Mouse (Mus musculus): ENCODE results near the gene Pcsk6. TPM values are rescaled to one million over a fixed set of nuclear protein-coding genes. Genes with fewer than 3 reads are reported as not detected.
A peak's percentile ranks its signal among the peaks of the same experiment; 100 is the strongest.
"Not testable (repeated sequence)": the region's sequence is repeated elsewhere in the genome, so short reads cannot be mapped to it uniquely, and the experiment has no call there.

Gene Pcsk6
- total RNA-seq, 4 experiments from 2014 or later: 10.7 to 18.4 (median 14.7) TPM

DNA sequence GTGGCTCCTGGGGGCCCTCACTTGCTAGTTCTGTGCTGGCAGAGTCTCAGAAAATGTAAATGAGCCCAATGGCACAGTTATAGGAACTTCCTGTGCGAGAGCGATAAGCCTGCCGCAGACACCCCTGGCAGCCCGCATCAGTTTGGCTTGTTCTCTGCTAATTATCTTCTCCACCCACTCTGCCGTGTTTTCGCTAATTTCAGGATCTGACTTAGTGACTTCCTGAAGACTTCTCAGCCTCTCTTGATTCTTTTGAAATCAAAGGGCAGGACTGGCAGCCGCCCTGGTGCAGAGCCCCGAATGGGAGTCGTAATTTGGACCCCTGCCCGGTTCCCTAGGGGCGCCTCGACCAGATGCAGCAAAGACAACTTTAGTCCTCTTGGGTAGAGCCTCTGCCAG is 19.8 kb downstream of the Pcsk6 start:
- no peak for DNase-seq

DNA sequence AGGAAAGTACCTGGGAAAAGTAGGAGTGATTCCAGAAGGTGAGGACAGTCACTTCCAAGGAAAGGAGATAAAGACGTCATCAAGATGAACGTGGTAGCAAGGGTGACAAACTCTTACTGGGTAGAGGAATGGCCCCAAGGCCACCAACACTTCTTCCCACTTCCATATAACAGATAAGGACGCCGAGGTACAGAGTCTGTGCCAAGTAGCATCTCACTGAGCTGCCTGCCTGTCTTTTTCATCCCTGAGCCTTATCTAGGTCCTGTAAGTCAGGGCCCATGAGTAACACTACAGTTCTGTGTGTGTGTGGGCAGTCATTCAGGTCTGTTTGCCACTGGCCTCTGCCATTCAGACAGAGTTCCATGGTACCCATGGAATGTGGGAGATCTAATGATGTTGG is 23.4 kb downstream of the Pcsk6 start:
- DNase-seq: no peak

DNA sequence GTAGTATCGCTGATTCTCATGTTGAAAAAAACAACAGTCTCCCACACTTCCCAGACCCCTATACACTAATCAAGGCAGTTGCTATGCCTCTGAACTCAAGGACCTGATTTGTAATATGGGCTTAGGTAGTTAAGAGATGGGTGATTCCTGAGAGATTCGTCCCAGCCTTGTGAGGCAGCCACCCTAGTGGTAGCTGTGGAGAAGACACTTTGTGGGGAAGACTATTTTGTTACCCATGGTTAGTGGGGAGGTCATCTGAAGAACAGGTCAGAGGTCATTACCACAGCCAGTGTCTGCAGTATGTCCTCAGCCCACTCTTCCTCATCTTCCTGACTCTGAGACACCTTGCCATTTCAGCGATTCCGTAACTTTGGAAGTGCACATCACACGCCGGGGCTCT is 24.3 kb downstream of the Pcsk6 start:
- DNase-seq: no peak

DNA sequence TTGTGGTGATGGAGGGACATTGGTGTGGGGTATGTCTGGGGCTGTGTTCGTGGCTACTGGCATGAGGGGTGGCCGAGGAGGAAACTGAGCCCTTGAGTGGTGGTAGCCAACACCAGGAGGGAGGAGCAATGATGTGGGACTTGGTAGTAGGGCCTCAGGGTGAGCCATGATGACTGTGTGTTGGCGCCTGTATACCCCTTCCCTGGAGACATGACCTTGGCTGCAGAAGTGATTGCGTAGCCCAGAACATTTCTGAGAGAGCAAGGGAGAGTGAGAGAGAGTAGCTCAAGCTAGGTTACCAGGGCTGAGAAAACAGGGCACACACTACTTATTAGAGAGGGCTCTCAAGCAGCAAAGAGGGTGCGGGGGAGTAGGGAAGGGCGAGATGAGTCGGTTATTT is 30.3 kb downstream of the Pcsk6 start:
- no peak for DNase-seq

DNA sequence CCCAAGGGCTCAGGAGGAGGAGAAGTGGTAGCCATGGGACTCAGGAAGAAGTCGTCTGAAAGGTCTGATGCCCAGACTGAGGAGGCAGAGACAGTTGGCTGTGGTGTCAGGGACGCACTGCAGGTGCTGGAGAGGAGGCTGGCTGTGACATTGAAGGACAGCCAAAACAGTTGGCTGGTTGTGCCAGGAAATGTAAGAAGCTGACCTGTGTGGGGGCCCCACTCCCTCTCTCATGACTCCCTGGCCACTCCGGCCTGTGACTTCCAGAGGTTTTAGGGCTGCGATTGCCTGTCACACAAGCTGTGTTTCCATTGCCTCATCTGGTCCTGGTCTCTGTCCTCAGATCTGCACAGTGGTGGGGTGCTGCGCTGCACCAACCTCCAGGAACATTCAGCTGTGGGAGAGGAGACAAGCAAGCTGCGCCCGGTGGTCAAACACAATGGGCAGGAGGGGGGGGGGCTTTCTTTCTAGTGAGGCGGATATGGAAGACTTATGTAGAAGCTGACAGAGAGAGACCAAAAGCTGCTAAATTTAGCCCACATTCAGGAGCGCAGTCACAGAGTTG is 30.8 kb downstream of the Pcsk6 start:
- no peak for DNase-seq

DNA sequence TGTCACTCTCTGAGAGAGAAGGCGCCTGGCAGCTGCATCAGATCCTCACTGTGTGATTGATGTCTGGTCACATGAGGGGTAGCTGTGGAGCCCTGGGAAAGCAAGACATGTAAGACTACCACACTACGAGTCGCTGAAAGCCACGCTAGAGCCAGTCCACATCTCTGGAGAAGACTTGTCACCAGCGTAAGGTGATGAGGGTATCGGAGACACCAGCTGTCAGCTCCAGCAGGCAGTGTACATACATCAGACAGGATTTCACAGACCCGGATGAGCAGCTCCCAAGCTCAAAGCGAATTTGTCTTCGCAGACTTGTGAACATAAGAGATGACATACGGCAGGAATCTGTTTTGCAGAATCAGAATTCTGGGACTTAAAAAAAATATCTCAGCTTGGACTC is 32.0 kb downstream of the Pcsk6 start:
- no peak for DNase-seq

DNA sequence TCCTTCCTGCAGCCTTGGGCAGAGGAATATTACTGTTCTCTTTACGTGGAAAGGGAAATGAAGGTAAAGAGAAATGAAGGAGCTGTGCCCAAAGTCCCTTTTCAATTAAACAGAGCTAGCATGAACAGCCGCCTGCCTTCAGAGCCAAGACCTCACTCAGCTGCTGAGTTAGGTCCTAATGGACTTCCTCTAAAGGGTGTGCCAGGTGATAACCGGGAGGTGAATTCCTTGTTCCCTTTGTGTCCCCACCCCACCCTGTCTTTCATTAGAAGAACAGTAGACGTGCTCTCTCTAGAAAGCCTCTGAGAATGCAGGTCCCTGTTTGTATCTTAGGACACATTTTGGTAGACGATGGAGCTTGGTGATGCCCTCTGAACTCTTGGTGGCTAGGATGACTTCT is 33.7 kb downstream of the Pcsk6 start:
- no peak for DNase-seq

DNA sequence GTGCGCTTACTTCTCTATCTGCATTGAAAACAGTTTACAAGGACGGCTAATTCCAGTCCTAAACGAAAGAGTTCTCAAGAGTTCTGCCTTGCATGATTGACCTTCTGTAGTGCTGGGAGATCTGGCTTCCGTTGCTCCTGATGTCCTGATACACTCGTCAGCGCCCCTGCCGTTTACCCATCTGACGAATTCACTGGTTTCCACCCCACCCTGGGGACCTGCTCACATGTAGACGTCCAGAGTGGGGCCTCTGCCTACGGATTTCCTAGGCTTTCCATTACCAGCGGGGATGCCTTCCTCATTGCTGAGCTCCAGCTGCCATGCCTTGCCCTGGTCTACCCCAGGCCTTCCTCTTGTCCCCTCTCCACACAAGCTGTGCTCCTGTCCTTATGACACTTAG is 39.7 kb downstream of the Pcsk6 start:
- no peak for DNase-seq

DNA sequence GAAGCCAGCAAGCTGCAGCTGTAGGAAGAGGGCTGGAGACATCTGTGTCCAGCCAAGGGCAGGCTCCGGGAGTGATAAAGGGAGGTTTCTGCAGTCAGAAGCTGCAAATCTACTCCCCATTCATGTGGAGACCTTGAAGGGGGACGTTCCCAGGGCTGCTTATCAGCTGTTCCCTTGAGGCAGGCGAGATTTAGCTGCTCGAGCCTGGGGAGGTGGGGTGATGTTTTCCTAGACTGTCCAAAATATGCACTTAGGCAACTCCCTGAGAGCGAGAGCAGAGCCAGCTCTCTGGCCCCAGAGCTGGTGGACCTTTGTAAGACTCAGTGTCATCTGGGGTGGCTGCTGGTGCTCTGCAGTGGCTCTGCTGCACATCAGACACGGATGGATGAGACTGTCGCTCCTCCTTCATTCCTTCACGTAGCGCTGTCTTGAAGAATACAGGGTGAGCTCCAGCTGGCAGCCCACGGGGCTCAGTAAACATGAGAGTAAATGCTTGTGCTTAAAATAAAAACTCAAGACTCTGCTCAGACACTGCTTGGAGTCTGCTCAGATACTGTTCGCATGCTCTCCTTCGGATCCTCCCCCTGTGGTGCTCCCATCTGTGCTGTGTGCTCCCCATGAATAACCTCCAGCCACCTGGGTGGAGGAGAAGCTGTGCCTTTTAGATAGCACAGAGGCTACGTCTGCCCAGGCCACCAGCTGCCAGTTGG is 41.1 kb downstream of the Pcsk6 start:
- DNase-seq: peak; percentile 80

DNA sequence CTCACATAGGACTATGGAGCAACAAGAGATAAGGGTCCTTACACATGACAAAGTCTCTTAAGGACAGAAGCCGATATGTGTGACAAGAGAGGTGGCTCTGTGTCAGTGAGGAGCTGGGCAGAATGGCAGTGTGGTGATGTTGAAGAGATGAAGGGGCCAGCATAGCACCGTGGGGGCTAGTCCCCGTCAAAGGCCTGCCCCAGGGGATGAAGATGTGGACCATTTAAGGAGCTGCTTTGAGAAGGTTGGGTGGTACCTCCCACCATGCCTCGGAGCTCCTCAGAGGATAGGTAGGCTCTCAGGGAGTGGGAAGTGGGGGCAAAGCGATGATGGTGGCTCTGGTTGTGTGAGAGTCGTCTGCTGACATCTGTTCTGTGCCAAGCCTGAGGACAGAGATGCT is 41.9 kb downstream of the Pcsk6 start:
- DNase-seq: no peak

DNA sequence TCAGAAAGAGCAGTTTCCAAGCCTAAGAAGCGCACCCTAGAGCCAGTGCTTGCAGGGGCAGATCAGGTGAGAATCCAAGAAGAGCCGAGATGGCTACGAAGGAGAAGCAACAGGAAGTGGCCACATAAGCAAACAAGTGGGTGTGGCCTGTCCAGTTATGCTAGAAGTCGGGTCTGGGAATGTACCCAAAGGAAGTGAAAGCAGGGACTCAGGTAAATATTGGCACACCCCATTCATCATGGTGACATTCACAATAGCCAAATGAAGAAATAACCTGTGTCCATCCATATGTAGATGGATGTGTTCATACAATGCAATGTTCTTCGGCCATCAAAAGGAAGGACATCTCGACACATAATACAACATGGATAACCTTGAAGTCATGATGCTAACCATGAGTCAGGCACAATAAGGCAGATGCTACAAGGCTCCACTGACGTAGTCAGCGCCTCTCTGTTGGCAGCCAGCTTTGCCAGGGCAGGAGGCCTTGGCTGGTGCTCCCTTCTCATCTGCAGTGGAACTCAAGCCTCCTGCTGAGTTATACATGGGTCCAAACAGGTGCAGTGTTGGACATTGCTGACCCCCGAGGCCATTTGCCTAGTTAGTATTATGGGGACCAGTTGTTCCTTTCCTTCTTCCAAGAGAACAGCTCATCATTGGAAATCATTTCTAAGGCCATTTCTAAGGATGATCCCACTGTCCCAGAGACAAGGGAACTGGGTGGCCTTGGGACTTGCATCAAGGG is 45.2 kb downstream of the Pcsk6 start:
- peak; percentile 39 for DNase-seq

DNA sequence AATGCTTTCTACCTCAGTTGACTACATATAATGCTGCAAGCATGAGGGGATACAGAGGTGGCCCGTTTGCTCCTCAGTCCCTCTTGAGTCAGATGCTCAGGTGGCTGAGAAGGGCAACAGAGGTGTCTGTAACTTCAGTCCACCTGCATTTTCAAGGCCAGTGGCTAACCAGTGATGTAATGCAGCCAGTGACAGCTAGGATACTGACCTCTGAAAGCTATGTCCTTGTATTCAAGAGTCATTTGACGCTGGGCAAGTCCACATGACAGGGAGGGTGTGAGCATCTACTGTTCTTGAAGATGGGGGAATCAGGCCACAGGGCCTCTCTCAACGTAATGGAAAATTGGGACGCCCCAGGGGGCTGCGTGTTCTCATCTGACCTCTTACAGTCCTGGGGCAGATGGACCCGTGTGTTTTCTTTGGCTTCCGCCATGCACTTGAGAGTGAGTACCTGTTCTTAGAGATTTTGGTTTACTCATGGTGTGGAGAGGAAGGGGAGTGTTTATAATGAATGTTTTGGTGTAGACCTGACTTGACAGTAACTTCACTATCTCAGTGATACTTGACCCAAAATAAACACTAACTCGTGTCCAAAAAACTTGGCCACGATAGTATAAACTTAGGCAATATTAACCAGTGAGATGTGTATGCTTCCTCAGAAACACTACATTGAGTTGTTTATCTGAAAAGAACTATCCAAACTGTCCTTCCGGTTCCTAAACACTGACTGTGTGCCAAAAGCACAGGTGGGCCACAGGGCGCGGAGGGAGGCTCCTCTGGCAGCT is 48.0 kb downstream of the Pcsk6 start:
- no peak for DNase-seq

DNA sequence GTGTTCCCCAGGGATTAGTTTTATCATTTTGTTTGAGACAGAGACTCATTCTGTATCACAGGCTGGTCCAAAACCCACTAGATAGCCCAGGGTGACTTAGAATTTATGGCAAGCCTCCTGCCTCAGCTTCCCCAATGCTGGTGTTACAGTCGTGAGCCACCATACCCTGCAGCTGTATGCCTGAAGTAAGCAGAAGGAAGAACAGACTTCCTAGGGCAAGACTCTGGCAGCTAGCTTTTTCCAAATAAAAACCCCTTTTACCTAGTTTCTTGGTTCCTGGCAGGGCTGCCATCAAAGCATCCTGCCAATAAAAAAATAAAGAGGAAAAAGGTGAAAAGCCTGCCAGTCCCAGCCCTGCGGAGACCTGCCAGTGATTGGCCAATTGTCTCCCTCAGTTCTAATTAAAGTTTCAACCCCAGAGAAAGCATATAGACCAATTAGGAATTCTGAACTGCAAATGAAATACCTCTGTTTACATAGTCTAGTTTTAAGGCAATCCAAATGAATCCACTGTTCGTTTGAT is 51.6 kb downstream of the Pcsk6 start:
- no peak for DNase-seq

DNA sequence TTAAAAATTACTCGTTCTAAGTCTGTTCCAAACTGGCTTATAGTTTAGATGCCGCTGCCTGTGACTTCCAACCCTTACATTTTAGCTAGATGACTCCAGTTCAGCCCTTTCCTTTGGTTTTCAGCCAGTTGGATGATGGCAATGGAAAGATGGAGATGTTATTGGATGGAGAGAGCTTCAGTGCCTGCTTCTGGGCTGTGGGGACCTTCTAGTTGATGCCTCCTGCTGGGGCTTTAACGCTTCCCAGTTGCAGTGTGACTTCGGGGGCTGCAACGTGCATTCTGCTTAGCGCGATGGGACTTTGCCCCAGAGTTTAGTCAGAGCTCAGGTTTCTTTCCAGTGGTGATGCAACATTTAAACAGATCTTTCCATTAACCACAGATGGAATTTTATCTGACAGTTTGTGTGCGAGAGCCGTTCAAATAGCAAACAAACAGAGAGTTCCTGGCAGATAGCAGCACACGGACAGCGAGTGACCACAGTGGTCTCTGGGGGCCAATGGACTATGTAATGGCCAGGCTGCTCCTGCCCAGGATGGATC is 53.3 kb downstream of the Pcsk6 start:
- DNase-seq: no peak

DNA sequence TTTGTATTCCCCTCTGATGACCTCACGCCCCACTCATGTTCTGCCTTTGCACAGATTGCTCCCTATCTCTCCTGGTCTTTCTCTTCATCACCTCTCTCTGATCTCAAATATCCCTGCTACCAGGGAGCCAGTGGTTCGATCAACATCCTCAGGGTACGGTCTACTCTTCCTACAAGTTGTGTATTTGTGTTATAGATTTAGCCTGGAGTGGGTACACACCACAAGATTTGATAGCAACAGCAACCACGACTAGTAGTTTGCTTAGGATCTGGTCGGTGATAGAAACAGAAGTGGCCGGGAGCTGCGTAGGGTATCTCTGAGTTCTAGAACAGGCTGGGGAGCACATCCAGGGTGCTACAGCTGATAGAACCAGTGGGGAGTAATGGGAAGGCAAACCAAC is 54.3 kb downstream of the Pcsk6 start:
- no peak for DNase-seq

DNA sequence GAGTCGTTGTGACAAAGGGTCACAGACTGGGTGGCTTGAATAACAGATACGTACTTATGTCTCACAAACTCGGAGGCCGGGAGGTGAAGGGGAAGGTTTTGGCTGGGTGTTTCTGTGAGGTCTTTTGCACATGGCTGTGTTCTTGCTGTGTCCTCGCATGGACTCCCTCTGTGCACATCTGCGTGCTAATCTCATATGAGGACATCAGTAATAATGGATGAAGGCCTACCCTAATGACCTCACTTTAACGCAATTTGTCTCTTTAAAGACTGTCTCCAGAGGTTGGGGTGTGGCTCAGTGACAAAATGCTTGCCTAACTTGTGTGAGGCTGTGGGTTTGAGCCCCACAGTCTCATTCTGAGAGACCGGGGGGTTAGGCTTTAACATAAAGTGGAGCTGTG is 55.0 kb downstream of the Pcsk6 start:
- no peak for DNase-seq

DNA sequence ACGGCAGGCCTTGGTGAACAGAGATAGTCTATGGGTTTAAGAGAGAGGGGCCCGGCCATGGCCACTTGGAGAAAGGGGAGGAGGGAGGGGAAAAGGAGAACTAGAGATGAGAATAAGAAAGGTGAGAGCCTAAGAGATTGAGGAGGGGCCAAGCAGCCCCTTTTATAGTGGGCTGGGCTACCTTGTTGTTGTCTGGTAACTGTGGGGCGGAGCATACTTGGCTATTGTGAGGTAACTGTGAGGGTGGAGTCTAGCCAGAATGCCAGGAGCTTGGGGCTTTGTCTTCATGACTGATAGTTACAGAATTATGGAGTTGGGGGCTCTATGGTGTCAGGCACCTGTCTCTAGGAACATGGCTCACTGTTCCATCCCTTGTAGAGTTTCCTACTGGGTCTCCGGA is 56.9 kb downstream of the Pcsk6 start:
- DNase-seq: no peak

DNA sequence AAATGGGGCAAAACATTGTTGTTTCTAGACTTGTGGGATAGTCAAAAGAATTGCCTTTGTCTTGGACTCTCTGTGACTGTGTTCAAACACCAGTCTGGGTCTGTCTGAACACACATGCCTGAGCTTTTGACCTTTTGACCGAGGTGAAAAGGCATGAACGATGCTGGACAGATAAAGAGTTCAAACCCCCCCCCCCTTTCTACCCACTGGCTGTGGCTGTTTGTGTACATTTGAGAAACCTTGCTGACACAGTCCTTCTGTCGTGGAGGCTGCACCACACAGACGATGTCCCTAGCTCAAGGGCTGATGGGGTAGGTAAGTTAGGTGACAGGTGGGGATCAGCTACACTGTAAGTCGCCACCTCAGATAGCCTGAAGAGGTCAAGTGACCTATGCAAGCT is 67.9 kb downstream of the Pcsk6 start:
- no peak for DNase-seq

DNA sequence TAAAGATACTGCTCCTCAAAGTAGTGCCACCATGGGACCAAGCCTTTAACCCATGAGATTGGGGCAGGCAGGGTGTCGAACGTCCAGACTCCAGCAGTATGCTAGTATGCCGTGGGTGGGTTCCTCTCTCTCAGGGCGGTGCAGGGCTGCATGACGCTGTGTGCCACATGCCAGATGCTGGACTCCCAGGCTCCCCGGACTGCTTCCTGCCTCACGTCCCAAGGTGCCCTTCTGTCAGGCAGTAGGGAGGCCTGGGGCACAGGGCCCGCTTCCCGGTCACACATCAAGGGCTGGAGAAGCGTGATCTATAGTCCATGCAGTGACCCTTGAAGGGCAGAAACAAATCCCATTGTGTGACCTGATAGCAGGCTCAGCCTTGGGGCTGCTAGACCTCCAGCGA is 68.9 kb downstream of the Pcsk6 start:
- no peak for DNase-seq

DNA sequence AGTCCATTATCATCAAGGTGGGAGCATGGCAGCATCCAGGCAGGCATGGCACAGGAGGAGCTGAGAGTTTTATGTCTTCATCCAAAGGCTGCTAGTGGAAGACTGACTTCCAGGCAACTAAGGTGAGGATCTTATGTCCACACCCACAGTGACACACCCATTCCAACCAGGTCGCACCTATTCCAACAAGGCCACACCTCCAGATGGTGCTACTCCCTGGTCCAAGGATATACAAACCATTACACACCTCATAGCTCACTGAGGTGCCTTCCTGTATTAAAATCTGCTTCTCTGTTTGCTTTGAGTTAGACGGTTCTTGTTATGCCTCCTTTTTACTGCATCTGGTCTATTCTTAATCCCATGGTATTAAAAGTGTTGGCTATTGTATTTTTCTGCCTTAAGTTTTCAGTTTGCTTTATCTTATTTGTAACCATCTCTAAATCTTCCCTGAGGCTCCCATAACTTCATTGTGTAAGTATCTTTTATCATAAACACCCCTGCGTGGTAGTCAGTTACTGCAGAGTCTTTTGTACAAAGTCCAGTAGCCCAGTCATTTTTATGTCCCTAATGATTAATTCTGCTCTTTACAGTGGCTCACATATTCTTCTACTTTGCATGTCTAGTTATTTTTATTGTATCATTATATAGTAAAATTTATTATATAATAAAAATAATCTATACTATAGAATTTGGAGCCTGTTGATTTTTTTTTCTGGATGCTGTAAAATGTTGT is 72.9 kb downstream of the Pcsk6 start:
- not testable (repeated sequence) for DNase-seq

DNA sequence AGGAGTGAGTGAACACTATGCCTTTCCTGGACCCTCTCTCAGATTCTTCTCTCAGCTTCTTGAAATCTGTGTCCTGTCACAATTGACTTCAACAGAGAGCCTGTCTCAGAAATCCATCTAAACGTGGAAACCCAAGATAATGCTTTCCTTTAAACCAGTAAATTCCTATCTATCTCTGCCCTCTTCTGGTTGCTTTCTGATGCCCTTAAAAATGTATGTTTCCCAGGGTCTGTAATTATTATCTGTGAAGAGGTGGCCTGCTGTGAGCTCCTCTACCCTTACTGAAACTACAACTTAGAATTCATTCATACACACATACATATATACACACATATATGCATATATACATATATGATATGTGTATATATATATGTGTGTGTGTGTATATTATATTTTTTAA is 73.7 kb downstream of the Pcsk6 start:
- no peak for DNase-seq

DNA sequence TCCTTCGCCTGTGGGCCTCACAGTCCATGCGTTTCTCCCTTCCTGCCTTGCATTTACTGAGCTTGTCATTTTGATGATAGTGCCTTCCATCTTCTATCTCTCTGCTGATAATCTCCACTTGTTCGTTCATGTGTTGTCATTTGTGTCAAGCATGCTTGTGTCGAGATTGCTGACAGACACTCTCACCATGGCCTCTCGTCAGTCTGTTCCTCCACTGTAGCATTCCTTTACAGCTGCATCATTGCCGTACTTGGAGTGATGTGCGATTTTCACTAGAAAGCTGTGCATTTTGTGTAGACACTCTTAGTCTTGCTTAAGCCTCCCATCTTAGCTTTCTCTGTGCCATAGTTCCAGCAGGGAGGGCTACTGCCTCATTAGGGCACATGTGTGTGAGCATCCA is 79.5 kb downstream of the Pcsk6 start:
- DNase-seq: no peak
